Mouse (Mus musculus) cerebellum, adult 8-10 months (tissue): ENCODE results near the gene Poldip3.

ENCODE experiments used
- DNase-seq: peaks from one replicate; pipeline ENCODE4 v3.0.0; 2022

The Poldip3 gene

GRCm38 (mm10) chr15:83083530-83083929 lies 65.7 kb downstream of the Poldip3 start:
- DNase-seq, result no peak
